Mouse (Mus musculus): Measurements from ENCODE around the gene Snx4. TPM values are rescaled to one million over a fixed set of nuclear protein-coding genes. Genes with fewer than 3 reads are reported as not detected.
A peak's percentile ranks its signal among the peaks of the same experiment; 100 is the strongest.
"Not testable (repeated sequence)": the region's sequence is repeated elsewhere in the genome, so short reads cannot be mapped to it uniquely, and the experiment has no call there.

The Snx4 gene
- 87.8 to 97.4 TPM (median 89.4 TPM) in 3 replicates for total RNA-seq (2017)

- peak; percentile 91 for ATAC-seq (replicated peaks; ENCODE audit: insufficient number of reproducible peaks, low FRiP score, low TSS enrichment, poor library complexity, severe bottlenecking)
Measured at GRCm38 (mm10) chr16:33251194-33252051, at the start of gene Snx4. TSS of gene Snx4 (plus strand) at chr16:33251442.

- no peak for ATAC-seq (replicated peaks; ENCODE audit: insufficient number of reproducible peaks, low FRiP score, low TSS enrichment, poor library complexity, severe bottlenecking)
Measured at GRCm38 (mm10) chr16:33210812-33211211, 40.4 kb upstream of the Snx4 start.

GRCm38 (mm10) chr16:33216313-33217003, 34.8 kb upstream of the Snx4 start:
- no peak for ATAC-seq (replicated peaks; ENCODE audit: insufficient number of reproducible peaks, low FRiP score, low TSS enrichment, poor library complexity, severe bottlenecking)

GRCm38 (mm10) chr16:33217553-33218085, 33.6 kb upstream of the Snx4 start:
- not testable (repeated sequence) for ATAC-seq (replicated peaks; ENCODE audit: insufficient number of reproducible peaks, low FRiP score, low TSS enrichment, poor library complexity, severe bottlenecking)

GRCm38 (mm10) chr16:33222482-33222881, 28.8 kb upstream of the Snx4 start:
- no peak for ATAC-seq (replicated peaks; ENCODE audit: insufficient number of reproducible peaks, low FRiP score, low TSS enrichment, poor library complexity, severe bottlenecking)

- no peak for ATAC-seq (replicated peaks; ENCODE audit: insufficient number of reproducible peaks, low FRiP score, low TSS enrichment, poor library complexity, severe bottlenecking)
Measured at GRCm38 (mm10) chr16:33224381-33224780, 26.9 kb upstream of the Snx4 start.

GRCm38 (mm10) chr16:33234128-33234527, 17.1 kb upstream of the Snx4 start:
- no peak for ATAC-seq (replicated peaks; ENCODE audit: insufficient number of reproducible peaks, low FRiP score, low TSS enrichment, poor library complexity, severe bottlenecking)

GRCm38 (mm10) chr16:33236151-33236550, 15.1 kb upstream of the Snx4 start:
- no peak for ATAC-seq (replicated peaks; ENCODE audit: insufficient number of reproducible peaks, low FRiP score, low TSS enrichment, poor library complexity, severe bottlenecking)

GRCm38 (mm10) chr16:33239305-33239704, 11.9 kb upstream of the Snx4 start:
- no peak for ATAC-seq (replicated peaks; ENCODE audit: insufficient number of reproducible peaks, low FRiP score, low TSS enrichment, poor library complexity, severe bottlenecking)

GRCm38 (mm10) chr16:33242046-33242445, 9.2 kb upstream of the Snx4 start:
- ATAC-seq (replicated peaks; ENCODE audit: insufficient number of reproducible peaks, low FRiP score, low TSS enrichment, poor library complexity, severe bottlenecking) = no peak

- ATAC-seq (replicated peaks; ENCODE audit: insufficient number of reproducible peaks, low FRiP score, low TSS enrichment, poor library complexity, severe bottlenecking) = peak; percentile 42; the same call in 1 of the 2 replicates
Measured at GRCm38 (mm10) chr16:33244136-33244691, 7.0 kb upstream of the Snx4 start.

GRCm38 (mm10) chr16:33244933-33245470, 6.2 kb upstream of the Snx4 start:
- no peak for ATAC-seq (replicated peaks; ENCODE audit: insufficient number of reproducible peaks, low FRiP score, low TSS enrichment, poor library complexity, severe bottlenecking)

GRCm38 (mm10) chr16:33246526-33246925, 4.7 kb upstream of the Snx4 start:
- no peak for ATAC-seq (replicated peaks; ENCODE audit: insufficient number of reproducible peaks, low FRiP score, low TSS enrichment, poor library complexity, severe bottlenecking)

GRCm38 (mm10) chr16:33247006-33247405, 4.2 kb upstream of the Snx4 start:
- ATAC-seq (replicated peaks; ENCODE audit: insufficient number of reproducible peaks, low FRiP score, low TSS enrichment, poor library complexity, severe bottlenecking) = no peak

- no peak for ATAC-seq (replicated peaks; ENCODE audit: insufficient number of reproducible peaks, low FRiP score, low TSS enrichment, poor library complexity, severe bottlenecking)
Measured at GRCm38 (mm10) chr16:33250651-33251120, 556 bp upstream of the Snx4 start.

GRCm38 (mm10) chr16:33255601-33256000, 4.4 kb downstream of the Snx4 start:
- no peak for ATAC-seq (replicated peaks; ENCODE audit: insufficient number of reproducible peaks, low FRiP score, low TSS enrichment, poor library complexity, severe bottlenecking)

- ATAC-seq (replicated peaks; ENCODE audit: insufficient number of reproducible peaks, low FRiP score, low TSS enrichment, poor library complexity, severe bottlenecking) = no peak
Measured at GRCm38 (mm10) chr16:33258530-33258929, 7.3 kb downstream of the Snx4 start.

- ATAC-seq (replicated peaks; ENCODE audit: insufficient number of reproducible peaks, low FRiP score, low TSS enrichment, poor library complexity, severe bottlenecking) = no peak
Measured at GRCm38 (mm10) chr16:33259824-33260223, 8.6 kb downstream of the Snx4 start.

- no peak for ATAC-seq (replicated peaks; ENCODE audit: insufficient number of reproducible peaks, low FRiP score, low TSS enrichment, poor library complexity, severe bottlenecking)
Measured at GRCm38 (mm10) chr16:33260825-33261224, 9.6 kb downstream of the Snx4 start.

All from monocyte, adult 5-6 weeks (primary cell).